Mouse (Mus musculus): Measurements from ENCODE around the gene Zdhhc1.

DNA sequence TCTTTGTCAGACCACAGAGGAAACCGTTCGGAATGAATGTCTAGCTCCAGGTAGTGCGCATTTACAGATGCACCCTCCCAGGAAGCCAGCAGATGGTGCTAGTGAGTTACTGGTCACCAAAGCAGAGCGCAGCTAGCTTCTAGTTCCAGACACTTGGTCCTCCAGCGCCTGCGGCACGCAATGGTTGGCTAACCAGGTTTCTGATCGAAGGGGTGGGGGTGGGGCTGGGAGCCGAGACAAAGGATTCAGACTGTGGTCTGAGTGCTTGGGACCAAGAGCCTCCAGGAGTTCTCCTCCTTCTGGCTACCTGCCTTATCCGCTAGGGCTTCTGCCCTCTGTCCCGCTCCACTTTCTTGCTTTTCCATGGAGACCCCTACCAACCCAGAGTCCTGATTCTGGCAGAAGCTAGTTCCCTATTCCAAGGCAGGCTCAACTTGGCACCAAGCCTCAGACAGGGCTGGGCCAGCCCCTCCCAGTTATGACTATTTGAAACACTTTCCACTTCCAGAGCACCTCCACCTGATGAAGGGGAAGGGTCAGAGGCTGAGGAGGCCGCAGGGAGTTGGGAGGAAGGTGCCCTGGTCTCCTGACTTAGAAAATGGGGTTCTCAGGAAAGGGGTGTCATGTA lies 19.4 kb upstream of the Zdhhc1 start:
- TF ChIP-seq POLR2A (IDR thresholded peaks at IDR 0.05; ENCODE audit: low read depth, low read length) (peak; percentile 23; the same call in 1 of the 2 replicates), CTCF (IDR thresholded peaks at IDR 0.05; ENCODE audit: extremely low read depth, insufficient read length, insufficient replicate concordance, low read depth, low read length) (peak; percentile 94; the same call in 1 of the 2 replicates)

Data from small intestine, adult 2 months (tissue).